Mouse (Mus musculus) MEL-GATA-1-ER (cell line): ENCODE results near the gene Lrpap1.

Source experiments
- DNase-seq: peaks from one replicate; pipeline ENCODE4 v3.0.0-alpha.2; 2012; ENCODE audit warnings: low read depth; ENCODE audit errors: extremely low read depth

The Lrpap1 gene

GRCm38 (mm10) chr5:35058216-35058615 lies 47.4 kb downstream of the Lrpap1 start:
- no peak for DNase-seq

- no peak for DNase-seq
These were observed 48.0 kb downstream of the Lrpap1 start for GRCm38 (mm10) chr5:35057582-35057981.

- DNase-seq, result no peak
These were observed 48.7 kb downstream of the Lrpap1 start, which contains the start of gene Dok7 for GRCm38 (mm10) chr5:35056604-35057432. Dok7 (plus strand) TSS chr5:35056766.

DNA sequence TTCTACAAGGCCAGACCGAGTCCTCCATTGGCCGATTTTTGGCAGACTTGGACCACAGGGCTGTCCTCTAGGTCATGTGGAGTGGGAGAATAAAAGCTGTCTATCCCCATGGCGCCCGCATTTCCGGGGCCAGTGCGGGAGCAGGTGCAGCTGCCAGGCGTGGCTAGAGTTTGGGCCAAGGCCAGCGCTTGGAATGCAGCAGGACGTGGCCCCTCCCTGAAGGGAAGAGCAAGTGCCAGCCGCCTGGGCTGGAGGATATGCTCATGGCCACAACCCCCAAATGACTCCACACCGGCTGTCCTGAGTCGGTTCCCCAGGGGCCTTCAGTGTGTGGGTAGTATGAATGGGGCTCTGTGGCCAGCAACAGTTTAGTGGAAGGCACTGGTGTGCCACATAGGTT lies 50.5 kb downstream of the Lrpap1 start:
- no peak for DNase-seq

GRCm38 (mm10) chr5:35054628-35055027 lies 50.9 kb downstream of the Lrpap1 start:
- no peak for DNase-seq

DNA sequence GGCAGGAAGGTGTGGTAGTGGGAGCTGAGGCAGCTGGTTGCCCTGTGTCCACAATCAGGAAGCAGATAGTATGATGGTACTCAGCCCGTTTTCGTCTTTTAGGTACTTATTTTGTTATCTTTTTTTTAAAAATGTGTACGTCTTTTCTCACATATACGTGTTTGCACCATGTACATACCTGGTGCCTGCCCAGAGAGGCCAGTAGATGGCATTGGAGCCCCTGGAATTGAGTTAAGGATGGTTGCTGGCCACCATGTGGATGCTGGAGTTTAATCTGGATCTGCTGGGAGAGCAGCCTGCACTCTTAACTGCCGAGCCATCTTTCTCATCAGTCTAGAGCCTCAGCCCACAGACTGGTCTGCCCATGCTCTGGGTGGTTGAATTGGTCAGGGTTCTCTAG lies 55.0 kb downstream of the Lrpap1 start:
- DNase-seq, result no peak

DNA sequence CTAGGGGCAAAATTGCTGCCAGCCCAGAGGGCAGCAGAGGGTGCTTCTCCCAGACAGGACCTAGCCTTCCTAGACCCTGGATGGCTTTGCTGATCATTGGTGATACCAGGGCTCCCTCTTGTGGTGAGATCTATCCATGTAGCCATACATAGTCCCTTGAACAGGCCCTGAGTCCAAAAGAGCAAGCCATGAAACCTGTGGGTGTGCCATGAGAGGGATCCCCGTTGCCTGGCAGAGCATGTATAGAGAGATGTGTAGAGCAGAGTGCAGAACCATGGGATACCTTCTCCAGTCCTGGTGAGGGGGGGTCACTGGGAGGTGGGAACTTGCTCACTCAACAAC lies 62.5 kb downstream of the Lrpap1 start:
- peak; percentile 77 for DNase-seq

DNA sequence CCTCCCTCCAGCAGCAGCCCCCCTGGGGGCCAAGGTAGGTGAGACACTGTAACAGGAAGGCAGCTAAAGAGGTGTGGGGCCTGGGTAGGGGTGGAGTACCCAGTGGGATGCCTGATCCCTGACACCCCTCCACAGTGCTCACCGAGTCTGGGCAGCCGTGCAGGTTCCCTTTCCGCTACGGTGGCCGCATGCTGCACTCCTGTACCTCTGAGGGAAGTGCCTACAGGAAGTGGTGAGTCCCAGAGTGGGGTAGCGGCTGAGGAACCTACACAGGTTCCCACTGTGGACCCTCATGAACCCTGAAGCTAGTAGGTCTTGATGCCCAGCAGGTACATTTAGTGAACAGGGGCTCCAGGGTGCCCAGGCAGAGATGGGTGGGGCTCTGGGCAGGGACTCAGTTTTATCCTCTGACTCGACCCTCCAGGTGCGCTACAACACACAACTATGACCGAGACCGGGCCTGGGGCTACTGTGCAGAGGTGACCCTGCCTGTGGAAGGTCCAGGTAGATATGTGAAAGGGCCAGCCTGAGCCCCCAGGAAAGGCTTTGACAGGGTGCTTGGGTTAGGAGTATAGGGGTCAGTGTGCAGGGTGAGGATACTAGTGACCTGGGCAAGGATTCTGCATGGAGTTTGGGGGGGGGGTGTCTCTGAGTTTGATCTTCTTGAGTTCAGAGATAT lies 63.0 kb downstream of the Lrpap1 start:
- DNase-seq, result no peak
